Mouse (Mus musculus): ENCODE results near the gene Prodh2.

The Prodh2 gene

DNA sequence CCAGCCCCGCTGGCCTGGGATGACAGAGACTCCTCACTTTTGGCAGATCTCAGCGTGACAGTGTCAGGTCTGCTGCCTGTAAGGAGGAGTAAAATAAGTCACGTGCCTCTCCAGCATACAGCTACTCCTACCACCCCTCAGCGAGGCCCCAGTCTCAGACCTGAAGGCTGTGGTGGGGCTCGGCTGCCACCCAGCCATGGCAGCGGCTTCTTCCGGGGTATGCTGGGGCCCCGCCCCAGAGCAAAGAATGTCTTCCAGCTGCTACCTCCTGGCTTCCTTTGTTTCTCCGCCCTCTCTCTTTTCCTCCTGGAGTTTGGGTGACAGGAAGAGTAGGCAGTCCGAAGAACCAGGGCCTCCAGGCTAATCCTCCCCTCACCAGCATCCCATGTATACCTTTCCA lies 32.5 kb downstream of the Prodh2 start:
- no peak for TF ChIP-seq GATA4 (IDR thresholded peaks at IDR 0.05; ENCODE audit: insufficient replicate concordance, low read length)

DNA sequence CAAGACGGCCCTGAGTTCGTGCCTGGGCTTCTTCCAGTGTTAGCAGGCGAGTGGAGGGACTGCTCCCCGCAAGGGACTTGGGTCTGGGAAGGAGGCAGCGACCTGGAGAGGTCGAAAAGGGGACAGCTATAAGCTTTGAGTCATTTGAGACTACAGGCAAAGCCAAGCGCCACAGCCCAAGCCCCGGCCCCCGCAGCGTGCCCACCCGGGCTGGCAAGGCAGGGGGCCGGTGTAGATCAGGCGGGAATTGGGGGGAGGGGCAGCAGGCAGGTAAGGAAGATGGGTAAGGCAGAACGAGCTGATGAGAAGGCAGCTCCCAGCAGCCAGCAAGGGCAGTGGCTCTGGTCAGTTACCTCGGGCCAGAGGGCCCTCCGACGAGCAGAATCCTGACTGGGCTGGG lies 33.0 kb downstream of the Prodh2 start:
- TF ChIP-seq GATA4 (IDR thresholded peaks at IDR 0.05; ENCODE audit: insufficient replicate concordance, low read length), result no peak

DNA sequence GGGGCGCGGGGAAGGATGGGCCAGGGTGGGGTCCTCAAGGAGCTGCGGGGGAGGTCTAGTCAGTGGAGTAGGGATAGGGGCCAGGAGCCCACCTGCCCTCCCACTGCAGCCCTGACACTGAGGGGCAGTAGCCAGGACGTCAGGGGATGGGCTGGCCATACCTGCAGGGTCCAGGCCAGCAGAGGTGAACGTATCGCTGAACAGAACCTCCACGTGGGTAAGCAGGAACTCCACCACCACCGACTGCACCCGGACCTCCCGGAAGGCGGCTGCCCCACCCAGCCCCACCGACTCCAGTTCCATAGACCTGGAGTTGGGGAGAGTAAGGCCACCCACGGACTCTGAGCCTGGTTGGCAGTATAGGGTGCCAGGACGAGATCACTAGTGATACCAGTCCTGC lies 33.6 kb downstream of the Prodh2 start:
- TF ChIP-seq GATA4 (IDR thresholded peaks at IDR 0.05; ENCODE audit: insufficient replicate concordance, low read length), result no peak

DNA sequence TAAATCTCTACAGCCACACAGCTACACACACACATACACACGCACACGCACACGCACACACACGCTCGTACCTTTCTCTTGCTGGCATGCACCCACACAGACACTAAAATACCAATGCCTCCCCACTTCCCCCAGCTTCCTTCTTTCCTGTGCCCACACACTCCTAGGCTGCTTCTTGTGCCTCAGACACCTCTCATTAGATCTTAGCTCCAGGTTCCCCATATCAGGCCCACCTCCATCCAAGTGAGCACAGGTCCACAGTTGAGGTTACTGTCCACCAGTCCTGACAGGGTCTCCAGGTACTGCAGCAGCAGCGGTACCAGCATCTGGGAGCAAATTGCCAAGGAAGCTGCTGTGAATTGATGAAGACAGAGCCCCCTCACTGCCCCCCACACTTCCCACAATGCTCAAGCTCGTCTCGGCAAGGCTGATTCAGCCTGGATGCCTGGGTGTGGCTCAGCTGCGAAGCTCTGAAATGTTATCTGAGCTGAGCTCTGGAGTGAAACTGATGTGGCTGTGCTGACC lies 37.9 kb downstream of the Prodh2 start:
- TF ChIP-seq GATA4 (IDR thresholded peaks at IDR 0.05; ENCODE audit: insufficient replicate concordance, low read length), result no peak

DNA sequence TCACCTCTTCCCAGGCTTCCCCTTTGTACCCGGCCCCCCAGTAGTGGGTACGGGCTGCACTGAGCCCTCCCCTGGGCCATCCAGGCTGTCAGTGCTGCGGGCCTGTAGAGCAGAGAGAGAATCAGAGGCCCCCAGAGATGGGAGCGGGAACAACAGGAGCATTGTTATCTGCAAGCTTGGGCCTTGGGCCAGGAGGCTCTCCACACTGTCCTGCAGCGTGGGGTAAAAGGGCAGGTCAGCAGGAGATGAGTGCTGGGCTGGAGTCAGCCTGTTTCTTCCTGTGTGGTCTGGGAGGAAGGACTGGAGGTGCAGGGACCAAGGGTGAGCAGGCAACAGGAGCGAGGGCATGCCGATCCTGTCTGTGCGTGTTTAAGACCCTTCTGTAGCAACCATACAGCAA lies 39.5 kb downstream of the Prodh2 start:
- TF ChIP-seq GATA4 (IDR thresholded peaks at IDR 0.05; ENCODE audit: insufficient replicate concordance, low read length), result peak; percentile 53; the same call in 1 of the 2 replicates

DNA sequence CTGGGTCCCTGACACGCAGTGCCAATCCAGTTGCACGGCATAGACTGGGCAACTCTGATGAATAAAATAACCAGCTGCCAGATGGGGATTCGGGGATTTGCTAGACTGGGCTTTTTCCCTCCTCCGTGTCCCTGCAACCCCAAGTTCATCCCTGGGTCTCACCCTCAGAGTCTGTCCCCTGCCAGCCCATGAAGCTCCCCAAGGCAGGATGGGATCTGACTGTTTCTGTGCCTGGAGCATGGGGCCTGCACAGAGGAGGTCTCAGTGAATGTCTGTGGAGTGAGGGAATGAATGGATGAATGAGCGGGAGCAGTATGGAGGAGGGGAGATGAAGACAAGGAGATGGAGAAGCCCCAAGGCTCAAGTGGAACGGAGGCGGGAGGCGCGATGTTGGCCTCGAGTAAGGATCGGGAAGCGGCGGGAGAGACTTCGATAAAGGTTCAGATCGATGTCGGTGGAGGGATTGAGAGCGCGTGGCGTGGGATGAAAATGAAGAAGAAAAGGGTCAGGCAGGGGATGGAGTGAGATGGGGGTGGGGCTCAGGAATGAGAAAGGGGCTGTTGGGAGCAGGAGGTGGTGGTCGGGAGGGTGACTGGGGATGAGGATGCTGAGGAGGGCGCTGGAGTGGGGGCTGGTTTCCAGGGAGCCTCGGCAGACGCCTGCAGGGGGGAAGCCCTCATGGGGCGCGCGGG lies 40.7 kb downstream of the Prodh2 start:
- TF ChIP-seq GATA4 (IDR thresholded peaks at IDR 0.05; ENCODE audit: insufficient replicate concordance, low read length), result no peak

DNA sequence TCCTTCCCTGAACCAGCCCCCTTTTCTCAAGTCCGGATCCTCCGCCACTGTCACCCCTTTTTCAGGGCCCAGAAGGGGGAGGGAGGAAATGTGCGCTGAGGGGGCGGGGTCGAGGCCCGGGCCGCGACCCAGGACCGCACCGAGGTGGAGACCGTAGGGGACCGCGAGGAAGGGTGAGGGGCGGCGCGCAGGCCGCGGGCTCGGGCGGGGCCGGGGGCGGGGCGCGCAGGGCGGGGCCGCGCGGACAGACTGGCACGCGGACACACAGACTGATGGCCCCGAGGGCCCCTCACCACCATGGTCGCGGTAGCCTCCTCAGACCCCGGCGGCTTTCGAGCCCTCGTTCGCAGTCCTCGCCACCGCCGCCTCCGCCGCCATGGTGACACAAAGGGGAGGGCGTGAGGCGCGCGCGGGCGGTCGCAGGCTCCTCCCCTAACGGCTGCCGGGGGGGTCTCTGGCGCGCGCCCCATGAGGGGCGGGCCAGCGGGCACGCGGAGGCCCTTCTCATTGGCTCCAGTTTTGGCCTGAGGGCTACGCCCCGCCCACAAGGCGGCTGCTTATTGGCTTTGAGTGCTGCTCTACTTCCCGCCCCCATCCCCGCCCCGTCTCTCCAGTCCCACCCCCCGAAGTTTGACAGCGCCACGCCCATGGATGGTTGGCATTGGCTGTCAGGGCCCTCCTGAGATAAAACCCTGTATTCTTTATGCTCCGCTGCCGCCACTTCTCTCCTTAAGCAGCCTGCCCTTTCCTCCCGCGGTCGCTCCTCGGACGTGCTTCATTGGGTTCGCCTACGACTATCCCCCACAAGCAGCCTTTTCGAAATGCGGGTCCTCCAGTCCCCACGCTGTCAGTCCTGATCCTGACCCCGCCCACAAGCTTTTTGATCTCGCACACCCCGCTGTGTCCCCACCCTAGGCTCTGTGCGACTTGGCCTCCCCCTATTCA lies 41.5 kb downstream of the Prodh2 start, which contains the start of gene Arhgap33:
Arhgap33 (minus strand) TSS at position 428 of the 945 bp plus-strand sequence.
- TF ChIP-seq GATA4 (IDR thresholded peaks at IDR 0.05; ENCODE audit: insufficient replicate concordance, low read length), result no peak

DNA sequence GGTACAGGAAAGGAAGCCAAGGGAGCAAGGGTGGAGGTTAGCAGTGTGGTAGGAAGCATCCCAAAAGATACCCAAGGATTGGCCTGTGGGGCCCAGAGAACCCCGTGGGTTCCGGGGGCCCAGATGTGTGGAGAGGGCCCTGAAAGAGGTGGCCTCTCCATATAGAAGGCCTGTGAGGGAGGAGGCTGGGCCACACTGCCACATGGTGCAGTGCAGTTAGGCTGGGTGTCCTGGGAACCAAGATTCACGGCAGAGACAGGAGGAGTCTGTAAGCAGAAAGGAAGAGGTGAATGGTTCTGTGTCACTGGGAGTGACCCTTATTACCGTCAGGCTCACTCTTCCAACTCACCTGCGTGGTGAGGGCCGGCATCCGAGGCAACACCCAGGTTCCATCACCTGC lies 47.1 kb downstream of the Prodh2 start:
- no peak for TF ChIP-seq GATA4 (IDR thresholded peaks at IDR 0.05; ENCODE audit: insufficient replicate concordance, low read length)

DNA sequence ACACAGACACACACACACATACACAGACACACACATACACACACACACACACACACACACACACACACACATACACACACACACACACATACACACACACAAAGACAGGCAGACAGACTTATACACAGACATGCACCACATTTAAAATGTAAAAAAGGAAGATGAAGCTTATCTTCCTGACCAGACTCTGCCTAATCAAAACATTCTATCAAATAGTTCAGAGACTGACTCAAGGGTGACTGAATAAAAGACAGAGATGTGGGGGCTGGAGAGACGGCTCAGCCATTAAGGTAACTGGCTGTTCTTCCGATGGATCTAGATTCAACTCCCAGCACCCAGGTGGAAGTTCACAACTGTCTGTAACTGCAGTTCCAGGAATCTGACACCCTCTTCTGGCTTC lies 50.9 kb downstream of the Prodh2 start:
- TF ChIP-seq GATA4 (IDR thresholded peaks at IDR 0.05; ENCODE audit: insufficient replicate concordance, low read length), result no peak

DNA sequence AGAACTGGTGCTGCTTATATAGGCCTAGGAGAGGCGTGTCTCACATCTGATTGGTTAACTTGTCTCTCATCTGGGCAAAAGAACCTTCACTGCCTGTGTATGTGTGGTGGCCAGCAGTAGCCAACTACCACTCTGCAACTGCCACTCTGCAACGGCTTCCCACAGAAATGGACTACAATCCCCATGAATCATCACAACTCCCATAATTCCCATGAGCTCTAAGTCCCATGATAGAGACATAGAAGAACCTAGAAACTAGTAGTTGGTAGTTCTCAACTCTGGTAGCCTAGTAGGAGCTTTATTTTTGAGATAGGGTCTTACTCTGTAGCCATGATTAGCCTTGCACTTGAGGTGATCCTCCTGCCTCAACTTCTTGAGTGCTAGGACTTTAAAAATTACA lies 56.5 kb downstream of the Prodh2 start:
- no peak for TF ChIP-seq GATA4 (IDR thresholded peaks at IDR 0.05; ENCODE audit: insufficient replicate concordance, low read length)

DNA sequence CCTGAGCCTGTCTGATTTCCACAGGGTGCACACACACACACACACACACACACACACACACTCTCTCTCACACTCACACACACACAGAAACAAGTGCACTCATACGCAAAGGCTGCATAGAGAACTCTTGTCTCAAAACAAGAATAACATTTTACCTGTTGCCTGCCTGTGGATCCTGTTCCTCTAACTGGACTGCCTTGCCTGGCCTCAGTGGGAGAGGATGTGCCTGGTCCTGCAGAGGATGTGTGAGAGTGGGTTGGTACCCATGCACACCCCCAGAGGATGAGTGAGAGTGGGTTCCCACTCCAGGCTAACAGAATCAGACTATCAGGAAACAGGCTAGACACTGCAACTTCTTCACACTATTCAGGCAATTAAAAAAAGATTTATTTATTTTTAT lies 57.2 kb downstream of the Prodh2 start:
- no peak for TF ChIP-seq GATA4 (IDR thresholded peaks at IDR 0.05; ENCODE audit: insufficient replicate concordance, low read length)

DNA sequence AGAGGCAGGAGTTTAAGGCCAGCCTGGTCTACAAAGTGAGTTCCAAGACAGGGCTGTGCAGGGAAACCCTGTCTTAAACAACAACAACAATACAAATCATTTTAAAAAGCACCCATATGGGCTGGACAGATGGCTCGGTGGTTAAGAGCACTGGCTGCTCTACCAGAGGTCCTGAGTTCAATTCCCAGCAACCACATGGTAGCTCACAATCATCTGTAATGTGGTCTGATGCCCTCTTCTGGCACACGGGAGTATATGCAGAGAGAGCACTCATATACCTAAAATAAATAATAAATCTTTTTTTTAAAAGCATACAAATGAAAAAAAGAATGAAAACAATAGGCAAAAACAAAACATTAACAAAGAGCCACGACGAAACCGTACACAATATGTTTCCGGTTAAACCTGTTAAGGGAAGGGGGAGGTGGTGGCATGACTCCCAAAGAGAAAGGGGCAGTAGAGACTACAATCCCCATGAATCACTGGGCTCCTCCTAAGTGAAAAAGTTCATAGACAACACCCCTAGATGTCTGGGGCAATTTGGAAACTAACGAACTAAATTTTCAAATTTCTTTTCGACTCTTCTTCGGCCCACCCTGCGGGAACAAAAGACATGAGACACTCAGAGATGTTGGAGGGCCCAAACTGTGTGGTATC lies 58.2 kb downstream of the Prodh2 start:
- TF ChIP-seq GATA4 (IDR thresholded peaks at IDR 0.05; ENCODE audit: insufficient replicate concordance, low read length), result no peak

DNA sequence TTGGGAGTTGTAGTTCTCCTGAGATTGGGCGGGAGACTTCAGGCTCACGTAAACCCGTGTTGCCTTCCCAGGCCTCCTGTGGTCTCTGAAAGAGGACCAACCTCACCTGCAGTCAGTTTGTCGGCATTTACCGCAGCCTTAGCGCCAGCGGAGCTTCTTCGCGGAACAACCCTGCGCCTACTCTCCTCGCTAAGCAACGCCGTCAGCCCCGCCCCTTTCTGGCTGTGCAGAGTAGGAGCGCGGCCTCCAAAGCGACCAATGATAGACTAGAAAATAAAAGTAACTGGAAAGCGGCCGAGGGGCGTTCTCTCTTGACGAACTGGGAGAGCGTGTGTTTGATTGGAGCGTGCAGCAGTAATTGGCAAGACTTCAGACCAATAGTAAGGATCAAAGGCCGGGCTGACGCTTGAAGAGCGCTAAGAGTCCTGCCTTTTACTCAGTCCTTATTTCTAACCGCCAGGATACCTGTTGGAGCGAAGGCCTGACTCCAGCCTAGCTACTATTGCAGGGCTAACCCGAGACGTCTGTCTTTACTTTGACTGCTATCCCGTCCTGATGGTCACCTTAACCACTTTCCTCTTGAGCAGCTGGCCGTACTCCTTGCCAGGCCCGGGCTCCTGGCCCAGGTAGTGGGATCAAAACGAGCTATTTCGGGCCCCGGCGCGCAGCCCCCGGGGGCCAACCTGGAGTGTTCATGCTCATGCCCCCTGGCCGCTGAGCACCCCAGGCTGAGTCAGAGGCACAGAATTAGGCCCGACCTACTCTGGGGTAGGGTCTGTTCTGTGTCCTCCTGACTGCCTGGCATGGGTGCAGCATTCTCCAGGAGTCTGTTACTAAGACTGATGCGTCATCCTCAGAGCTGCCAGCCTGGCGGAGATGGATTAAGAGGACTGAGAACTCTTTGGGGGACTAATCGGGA lies 58.9 kb downstream of the Prodh2 start, which contains the start of the genes Hspb6 and Proser3:
Hspb6 (plus strand) TSS at position 77 of the 919 bp plus-strand sequence.
Proser3 (minus strand) TSS at position 198 of the 919 bp plus-strand sequence.
- TF ChIP-seq GATA4 (IDR thresholded peaks at IDR 0.05; ENCODE audit: insufficient replicate concordance, low read length), result no peak

DNA sequence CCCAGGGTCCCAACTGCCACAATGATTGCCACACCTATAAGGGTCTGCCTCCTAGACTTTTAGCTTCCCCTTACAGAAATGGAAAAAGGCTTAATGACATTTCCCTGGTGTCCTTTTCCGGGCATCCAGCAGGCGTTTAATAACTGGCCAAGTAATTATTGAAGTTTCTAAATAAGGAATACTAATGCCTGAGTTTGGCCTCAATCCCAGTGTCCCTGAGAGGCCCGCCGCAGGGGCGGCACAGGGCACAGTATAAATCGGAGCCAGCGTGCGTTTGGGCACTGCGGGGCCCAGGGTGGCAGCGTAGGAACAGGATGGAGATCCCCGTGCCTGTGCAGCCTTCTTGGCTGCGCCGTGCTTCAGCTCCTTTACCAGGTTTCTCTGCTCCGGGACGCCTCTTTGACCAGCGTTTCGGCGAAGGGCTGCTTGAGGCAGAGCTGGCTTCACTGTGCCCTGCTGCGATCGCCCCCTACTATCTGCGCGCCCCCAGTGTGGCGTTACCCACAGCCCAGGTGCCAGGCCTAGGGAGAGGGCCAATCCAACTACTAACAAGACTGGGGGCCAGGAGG lies 59.7 kb downstream of the Prodh2 start:
- TF ChIP-seq GATA4 (IDR thresholded peaks at IDR 0.05; ENCODE audit: insufficient replicate concordance, low read length), result no peak
